Mouse (Mus musculus) lung, postnatal 10 days (tissue): ENCODE measurements at regions not wholly inside any gene's neighbourhood (a gene's known extent, or its start where the extent isn't known, plus 50 kb on each side); places are given as distances from the start of the nearest gene placed in this dataset.

Experiments
- DNase-seq: peaks from one replicate; pipeline ENCODE4 v3.0.0; 2021

GRCm38 (mm10) chr13:111905213-111905701 lies 96.5 kb upstream of the Map3k1 start:
- DNase-seq: peak; percentile 12

- no peak for DNase-seq
Observed at GRCm38 (mm10) chr13:111911071-111911470, 102.3 kb upstream of the Map3k1 start.

DNA sequence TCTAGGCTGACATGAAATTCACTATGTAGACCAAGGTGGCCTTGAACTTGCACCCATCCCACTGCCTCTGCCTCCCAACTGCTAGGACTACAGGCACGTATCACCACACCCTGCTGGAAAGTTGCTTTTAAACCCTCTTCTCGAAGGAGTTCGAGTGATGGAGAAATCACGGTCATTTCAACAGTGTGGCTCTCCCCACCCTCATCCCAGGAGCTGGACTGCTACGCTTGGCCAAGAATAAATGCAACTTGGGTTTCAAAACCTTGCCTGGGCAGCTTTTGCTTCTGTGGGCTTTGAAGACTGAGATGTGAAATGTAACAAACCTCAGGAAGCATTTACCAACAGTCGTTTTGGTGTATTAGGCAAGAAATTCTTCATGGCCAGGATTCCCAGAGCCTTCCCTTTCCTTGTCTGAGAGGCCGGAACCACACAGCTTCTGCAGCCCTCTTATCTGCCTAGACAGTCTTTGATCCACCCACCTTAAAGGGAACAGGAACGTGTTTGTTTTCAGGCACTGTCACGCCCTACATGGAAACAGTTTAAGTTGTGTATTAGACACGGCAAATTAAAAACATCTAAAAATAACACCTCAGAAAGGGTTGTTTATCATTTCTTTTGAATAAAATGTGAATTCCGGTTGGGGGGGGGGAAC lies 103.0 kb upstream of the Map3k1 start:
- no peak for DNase-seq

DNA sequence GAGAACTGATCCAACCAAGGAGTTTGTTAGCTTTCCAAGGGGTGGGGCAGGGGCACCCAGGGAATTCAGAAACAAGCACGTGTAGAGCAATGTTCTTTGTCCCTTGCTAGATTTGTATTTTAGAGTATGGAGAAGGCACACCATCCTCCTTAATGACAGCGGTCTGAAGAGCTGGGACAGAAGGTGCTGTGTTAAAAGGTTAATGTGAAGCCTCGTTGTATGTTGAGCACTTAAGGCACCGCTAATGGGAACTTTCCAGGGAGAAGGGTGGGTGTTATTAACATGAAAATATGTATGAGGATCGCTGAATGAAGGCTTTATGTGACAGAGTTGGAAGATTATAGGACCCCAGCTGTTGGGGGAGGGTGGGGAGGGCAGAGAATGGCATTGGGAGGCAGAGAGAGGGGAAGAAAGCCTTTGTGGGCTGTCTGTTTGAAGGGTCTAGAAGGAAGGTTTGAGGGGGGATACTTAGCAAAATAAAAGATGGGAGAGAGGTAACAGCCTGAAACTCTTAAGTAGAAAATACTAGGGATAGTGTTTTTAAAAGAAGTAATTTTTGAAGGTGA lies 105.6 kb upstream of the Map3k1 start:
- DNase-seq: no peak

- peak; percentile 8 for DNase-seq
Observed at GRCm38 (mm10) chr13:111919417-111919816, 110.6 kb upstream of the Map3k1 start.

DNA sequence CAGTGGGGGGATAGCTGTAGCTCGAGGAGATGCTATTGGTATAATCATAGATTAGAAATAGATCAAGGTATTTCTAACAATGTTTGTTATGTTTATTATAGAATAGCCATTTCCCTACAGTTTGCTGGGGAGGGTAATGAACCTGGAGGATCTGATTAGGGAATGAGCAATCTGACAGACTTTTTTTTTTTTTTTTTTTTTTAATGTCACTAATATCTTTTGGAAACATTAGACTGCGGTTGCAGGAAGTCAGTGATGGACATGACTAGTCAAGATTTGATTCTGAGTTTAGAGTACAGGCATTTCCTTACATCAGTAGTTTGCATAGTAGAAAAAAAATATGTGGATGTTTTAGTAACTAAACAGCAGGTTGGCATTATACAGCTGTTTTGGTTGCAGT lies 111.7 kb upstream of the Map3k1 start:
- DNase-seq: no peak

- no peak for DNase-seq
Observed at GRCm38 (mm10) chr13:111921142-111922035, 112.6 kb upstream of the Map3k1 start.

DNA sequence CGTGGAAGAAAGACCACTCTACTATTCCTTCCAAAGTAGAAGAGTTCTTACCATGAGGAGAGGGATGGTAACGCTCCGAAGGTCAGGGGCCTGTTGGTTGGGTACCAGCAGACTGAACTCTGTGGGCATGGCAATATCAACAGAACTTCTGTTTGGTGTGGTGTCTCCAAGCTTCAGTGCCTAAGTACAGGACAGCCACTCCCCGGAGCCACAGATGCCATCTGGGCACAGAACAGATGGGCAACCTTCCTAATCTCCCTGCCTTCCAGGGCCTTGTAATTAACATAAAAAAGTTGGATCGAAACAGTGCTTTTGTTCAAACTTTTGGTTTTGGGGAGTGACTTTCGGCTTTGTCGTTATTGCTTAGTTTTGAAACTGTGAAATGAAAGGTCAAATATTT lies 116.6 kb upstream of the Map3k1 start:
- DNase-seq: no peak

GRCm38 (mm10) chr13:111926801-111927200 lies 118.0 kb upstream of the Map3k1 start:
- no peak for DNase-seq

GRCm38 (mm10) chr13:111927489-111927888 lies 118.7 kb upstream of the Map3k1 start:
- DNase-seq: no peak

DNA sequence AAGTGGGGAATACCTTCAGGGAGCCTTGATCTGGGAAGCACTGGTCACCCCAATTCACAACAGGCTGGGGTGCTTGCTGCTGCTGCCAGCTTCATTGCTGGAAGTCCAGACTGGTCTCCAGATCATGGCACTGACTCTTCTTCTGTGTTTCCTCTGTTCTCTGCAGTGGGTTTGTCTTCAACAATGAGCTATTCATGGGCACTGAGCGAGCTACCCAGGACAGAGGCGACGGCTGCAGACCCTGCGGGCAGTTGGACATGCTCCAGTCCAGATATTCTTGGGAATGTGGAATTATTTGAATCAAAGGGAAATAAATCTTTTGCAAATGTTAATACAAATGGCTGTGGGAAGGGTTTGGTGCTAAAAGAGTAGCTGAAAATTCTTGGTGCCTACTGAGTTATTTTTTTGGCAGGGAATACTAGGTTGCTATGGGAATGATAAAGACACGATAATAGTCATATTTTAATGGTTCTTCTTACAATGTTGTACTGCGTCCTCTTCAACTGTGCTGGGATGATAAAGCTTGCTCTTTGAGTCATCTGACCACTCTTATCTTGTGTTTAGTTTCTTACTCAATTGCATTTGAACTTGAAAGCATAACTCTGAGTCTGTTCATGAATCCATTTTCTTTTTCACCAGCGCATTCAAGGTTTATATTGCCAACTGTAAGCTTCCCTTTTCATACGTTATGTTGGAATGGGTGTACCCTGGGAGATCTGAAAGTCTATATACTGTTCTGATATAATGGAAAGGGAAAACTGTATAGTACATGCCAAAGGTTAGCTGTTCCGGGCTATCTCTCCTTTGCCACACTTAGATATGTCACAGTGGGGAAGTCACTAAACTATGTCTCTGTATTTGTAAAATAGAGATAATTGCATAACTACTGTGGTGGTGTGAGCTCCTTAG lies 120.1 kb upstream of the Map3k1 start:
- no peak for DNase-seq

DNA sequence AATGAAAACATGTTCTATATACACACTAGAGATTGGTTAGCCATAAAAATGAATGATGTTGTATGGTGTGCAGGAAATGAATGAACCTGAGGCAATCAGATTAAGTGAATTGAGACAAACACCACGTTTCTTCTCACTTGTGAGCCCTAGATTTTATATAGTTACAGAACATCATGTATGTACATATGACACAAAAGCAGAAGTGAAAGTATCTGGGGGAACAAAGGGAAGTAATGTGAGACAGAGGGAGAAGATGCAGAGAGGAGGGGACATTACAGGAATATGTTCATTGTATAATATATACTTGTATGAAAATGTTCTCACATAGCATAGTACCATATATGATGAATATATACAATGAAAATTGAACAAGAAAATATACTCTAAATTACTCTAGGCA lies 121.1 kb upstream of the Map3k1 start:
- DNase-seq: no peak

DNA sequence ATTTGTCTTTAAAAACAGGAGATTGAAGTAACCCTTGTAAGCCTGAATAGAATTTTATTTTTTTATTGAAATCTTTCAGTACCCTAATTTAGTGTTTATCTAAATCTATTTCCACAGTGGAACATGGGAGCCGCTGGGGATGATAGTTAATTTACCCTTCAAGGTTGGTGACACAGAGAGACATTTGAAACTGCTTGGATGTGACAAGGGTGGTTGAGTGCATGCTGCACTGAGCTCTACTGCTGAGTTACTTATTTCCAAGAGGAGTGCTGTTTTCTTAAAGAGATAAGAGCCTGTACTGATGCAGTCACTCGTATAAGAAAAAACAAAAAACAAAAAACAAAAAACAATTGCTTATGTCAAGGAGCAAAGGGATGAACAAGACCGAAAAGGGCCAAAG lies 123.7 kb upstream of the Map3k1 start:
- DNase-seq: no peak

GRCm38 (mm10) chr13:111933526-111934240 lies 124.9 kb upstream of the Map3k1 start:
- DNase-seq: peak; percentile 14

DNA sequence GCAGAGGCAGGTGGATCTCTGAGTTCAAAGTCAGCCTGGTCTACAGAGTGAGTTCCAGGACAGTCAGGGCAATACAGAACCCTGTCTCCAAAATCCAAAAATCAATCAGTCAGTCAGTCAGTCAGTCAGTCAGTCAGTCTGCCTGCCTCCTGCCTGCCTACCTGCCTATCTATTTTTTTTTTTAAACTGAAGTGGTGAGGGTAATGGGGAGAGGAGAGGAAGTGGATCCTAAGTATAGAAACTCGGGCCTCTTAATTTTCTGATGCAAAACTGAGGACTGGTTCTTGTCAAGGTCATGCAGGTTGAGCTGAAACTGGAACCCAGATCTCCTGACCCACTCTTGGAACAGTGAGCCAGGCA lies 126.9 kb upstream of the Map3k1 start:
- no peak for DNase-seq

DNA sequence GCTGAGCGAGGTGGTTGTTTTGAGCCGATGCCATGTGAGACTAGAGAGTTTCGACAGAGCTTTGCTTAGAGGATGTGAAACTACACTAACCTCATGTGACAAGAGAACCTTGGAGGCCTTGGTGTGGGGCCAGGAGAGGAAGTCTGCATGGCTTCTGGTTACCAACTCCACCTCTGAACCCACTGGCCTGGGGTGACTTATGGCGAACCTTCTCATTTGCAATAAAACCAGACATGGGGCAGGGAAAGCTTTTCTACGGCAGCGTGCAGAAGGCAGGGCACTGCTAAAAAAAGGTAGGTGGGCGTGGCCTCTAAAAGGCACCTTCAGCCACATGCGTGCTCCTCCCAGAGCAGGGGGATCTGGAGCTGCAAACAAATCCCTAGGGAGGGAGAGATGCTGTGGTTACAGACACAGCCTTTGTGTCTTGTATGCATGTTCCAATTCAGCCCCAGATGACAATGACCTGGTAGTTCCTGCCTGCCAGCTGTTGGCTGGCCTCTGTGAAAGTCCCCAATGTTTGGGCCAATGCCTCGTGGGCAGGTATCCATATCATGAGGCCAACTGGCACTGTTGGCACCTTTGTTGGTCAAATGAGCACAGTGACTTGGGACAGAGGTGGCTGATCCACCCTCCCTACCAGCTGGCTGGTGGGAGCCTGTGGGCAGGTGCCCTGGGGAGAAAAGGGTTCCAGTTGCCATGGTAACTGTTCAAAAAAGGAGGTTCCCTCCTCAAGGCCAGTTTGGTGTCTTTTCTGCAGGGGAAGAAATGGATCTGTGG lies 127.5 kb upstream of the Map3k1 start:
- peak; percentile 60 for DNase-seq

DNA sequence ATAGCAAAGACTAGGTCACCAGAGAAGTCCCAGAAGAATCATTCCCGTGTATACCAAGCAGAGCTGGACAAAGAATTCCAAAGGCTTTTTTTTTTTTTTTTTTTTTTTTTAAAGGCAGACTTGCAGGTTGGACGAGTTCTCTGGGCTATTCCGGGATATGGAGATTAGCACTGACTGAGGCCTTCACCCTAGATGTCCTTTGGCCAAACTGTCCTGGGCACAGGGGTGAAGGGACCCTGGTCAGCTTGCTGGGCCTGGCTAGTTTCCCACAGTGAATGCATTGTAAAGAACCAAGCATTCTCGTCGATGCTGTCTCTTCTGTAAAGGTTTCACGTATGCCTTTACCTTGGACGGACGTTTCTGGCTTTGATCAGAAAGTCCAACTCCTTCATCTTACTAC lies 128.2 kb upstream of the Map3k1 start:
- no peak for DNase-seq

GRCm38 (mm10) chr13:111938896-111939422 lies 130.2 kb upstream of the Map3k1 start:
- no peak for DNase-seq

DNA sequence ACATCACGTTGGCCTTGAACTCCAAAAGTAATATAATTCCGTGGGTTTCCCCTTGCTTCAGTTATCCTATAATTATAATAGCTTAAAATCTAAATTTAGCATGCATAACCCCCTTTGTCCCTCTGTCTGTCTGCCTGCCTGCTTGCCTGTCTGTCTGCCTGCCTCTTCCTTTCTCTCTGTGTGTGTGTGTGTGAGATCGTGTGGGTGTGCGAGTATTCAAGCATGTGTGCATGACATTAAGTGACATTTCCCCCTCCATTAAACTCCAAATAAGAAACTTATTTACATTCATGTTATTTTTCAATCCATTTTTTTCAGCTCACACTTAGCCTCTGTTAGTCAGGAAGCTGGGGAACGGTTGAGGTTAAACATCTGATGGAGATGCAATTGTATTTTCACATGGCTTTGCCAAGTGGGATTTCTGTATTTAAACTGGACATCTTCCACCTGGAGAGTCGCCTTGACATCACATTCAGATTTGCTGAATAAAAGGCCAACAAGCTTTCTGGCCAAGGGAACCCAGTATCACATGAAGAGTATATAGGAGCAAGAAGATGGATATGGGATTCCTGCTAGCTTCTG lies 130.8 kb upstream of the Map3k1 start:
- DNase-seq: no peak

GRCm38 (mm10) chr13:111940275-111940674 lies 131.5 kb upstream of the Map3k1 start:
- DNase-seq: no peak
